Mouse (Mus musculus): ENCODE results near the gene Cdk6. TPM values are rescaled to one million over a fixed set of nuclear protein-coding genes. Genes with fewer than 3 reads are reported as not detected.

Gene Cdk6
- polyA plus RNA-seq, 1 experiment from 2014 or later, result 32.4 TPM

GRCm38 (mm10) chr5:3352827-3353226 is 11.5 kb downstream of the Cdk6 start:
- Histone ChIP-seq H3K27me3 (ENCODE audit: insufficient read depth, poor library complexity, severe bottlenecking) (no peaks in the 10 kb centered on the region), H3K4me3 (no peak overlapping the region), H3K36me3 (no peaks in the 10 kb centered on the region), H3K9me3 (no peaks in the 10 kb centered on the region), H3K27ac (no peak overlapping the region), H3K4me1 (no peaks in the 10 kb centered on the region)
- WGBS, result 84% methylated on average over 3 of the region's 3 CpGs
- no peak for DNase-seq (ENCODE audit: low spot score)

GRCm38 (mm10) chr5:3354307-3354706 is 13.0 kb downstream of the Cdk6 start:
- 66% methylated on average over 5 of the region's 5 CpGs for WGBS
- H3K27ac ChIP-seq, result no peak overlapping the region
- no peaks in the 10 kb centered on the region for H3K9me3 ChIP-seq
- H3K4me1 ChIP-seq, result no peaks in the 10 kb centered on the region
- H3K4me3 ChIP-seq, result no peak overlapping the region
- H3K36me3 ChIP-seq, result no peaks in the 10 kb centered on the region
- no peak for DNase-seq (ENCODE audit: low spot score)
- H3K27me3 ChIP-seq (ENCODE audit: insufficient read depth, poor library complexity, severe bottlenecking), result no peaks in the 10 kb centered on the region

- H3K36me3 ChIP-seq, result no peaks in the 10 kb centered on the region
- no peak overlapping the region for H3K4me3 ChIP-seq
- WGBS, result 88% methylated on average over 12 of the region's 12 CpGs
- H3K4me1 ChIP-seq, result peaks cover 3% of the 10 kb centered on the region; the same call in 1 of the 2 replicates
- H3K27me3 ChIP-seq (ENCODE audit: insufficient read depth, poor library complexity, severe bottlenecking), result no peaks in the 10 kb centered on the region
- H3K9me3 ChIP-seq, result no peaks in the 10 kb centered on the region
- no peak overlapping the region for H3K27ac ChIP-seq
- no peak for DNase-seq (ENCODE audit: low spot score)
Measured at GRCm38 (mm10) chr5:3355032-3355536, 13.8 kb downstream of the Cdk6 start.

DNA sequence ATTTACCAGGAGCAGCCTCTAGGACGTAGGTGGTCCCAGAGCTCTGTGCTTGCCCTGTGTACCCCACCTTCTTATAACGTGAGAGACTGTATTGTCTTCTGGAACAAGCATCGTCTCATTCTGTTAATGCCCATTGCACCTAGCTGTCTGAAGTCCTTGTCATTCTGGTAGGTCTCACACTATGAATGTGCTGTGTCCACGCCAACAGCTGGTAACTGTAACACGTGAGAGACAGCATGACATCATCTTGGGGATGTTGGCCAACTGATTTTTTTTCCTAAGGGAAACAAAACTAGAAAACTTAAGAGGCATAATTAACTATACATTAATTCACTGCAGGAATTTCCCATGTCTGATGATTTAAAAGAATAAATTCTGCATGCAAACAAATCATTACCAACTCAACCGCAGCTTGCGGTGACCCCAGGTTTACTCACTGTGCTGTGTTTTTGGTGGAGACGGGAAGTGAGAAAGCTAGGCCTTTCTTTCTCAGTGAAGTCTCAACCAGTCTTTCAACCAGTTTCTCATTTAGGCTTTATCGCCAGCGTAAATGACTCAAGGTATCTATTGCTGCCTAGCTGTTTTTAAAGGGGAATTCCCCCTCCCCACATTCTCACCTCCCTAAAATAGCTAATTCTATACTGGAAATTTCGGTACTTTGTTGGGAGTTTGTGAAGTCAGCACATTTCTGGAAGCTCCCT is 14.4 kb downstream of the Cdk6 start:
- Histone ChIP-seq H3K9me3 (no peaks in the 10 kb centered on the region), H3K4me1 (peaks cover 3% of the 10 kb centered on the region; the same call in 1 of the 2 replicates), H3K27ac (no peak overlapping the region), H3K27me3 (ENCODE audit: insufficient read depth, poor library complexity, severe bottlenecking) (no peaks in the 10 kb centered on the region), H3K36me3 (no peaks in the 10 kb centered on the region), H3K4me3 (no peak overlapping the region)
- DNase-seq (ENCODE audit: low spot score), result no peak
- WGBS, result 80% methylated on average over 11 of the region's 11 CpGs

DNA sequence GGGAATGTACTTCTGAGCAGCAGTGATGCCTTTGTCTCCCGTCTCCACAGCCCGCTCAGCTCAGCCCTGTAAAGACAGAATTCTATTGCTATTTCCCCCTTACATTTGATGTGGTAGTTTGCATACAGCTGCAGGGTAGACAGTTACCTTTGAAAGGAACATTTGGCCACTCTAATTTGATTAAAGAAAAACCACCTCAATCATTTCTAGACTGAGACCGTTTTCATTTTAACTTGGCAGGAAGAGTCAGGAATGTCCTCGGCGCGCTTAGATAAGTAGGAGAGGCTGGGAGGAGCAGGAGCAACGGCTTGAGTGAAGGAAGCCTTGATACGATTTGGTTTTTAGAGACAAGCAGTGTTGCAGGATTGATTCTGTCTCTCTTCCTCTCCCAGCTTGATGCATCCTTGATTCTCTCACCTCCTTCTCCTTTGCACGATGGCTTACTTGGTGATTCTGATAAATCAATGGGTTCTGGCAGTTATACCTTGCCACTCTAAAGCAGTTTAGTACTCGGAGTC is 15.0 kb downstream of the Cdk6 start:
- H3K27me3 ChIP-seq (ENCODE audit: insufficient read depth, poor library complexity, severe bottlenecking), result no peaks in the 10 kb centered on the region
- H3K4me3 ChIP-seq, result no peak overlapping the region
- no peaks in the 10 kb centered on the region for H3K9me3 ChIP-seq
- peaks cover 3% of the 10 kb centered on the region; the same call in 1 of the 2 replicates for H3K4me1 ChIP-seq
- no peak for DNase-seq (ENCODE audit: low spot score)
- H3K27ac ChIP-seq, result no peak overlapping the region
- 66% methylated on average over 10 of the region's 10 CpGs for WGBS
- H3K36me3 ChIP-seq, result no peaks in the 10 kb centered on the region

DNA sequence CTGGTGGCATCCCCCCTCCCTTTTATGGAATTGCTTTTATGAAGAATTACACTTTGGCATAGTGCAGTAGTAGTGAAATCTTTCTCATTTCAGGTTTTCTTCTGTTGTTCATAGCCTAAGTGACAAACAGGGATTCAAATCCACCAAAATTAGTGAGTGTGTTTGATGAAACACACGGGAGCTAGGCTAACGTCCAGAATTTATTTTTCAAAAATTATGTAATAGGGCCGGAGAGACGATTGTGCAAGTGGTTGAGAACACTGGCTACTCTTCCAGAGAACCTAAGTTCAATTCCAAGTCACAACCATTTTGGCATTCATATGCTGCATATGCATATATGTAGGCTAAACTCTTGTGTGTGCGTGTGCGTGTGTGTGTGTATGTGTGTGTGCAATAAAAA is 16.2 kb downstream of the Cdk6 start:
- H3K27ac ChIP-seq, result no peak overlapping the region
- H3K36me3 ChIP-seq, result no peaks in the 10 kb centered on the region
- DNase-seq (ENCODE audit: low spot score), result no peak
- H3K4me3 ChIP-seq, result no peak overlapping the region
- H3K4me1 ChIP-seq, result peaks cover 3% of the 10 kb centered on the region; the same call in 1 of the 2 replicates
- WGBS, result 91% methylated on average over 6 of the region's 6 CpGs
- no peaks in the 10 kb centered on the region for H3K27me3 ChIP-seq (ENCODE audit: insufficient read depth, poor library complexity, severe bottlenecking)
- no peaks in the 10 kb centered on the region for H3K9me3 ChIP-seq

DNA sequence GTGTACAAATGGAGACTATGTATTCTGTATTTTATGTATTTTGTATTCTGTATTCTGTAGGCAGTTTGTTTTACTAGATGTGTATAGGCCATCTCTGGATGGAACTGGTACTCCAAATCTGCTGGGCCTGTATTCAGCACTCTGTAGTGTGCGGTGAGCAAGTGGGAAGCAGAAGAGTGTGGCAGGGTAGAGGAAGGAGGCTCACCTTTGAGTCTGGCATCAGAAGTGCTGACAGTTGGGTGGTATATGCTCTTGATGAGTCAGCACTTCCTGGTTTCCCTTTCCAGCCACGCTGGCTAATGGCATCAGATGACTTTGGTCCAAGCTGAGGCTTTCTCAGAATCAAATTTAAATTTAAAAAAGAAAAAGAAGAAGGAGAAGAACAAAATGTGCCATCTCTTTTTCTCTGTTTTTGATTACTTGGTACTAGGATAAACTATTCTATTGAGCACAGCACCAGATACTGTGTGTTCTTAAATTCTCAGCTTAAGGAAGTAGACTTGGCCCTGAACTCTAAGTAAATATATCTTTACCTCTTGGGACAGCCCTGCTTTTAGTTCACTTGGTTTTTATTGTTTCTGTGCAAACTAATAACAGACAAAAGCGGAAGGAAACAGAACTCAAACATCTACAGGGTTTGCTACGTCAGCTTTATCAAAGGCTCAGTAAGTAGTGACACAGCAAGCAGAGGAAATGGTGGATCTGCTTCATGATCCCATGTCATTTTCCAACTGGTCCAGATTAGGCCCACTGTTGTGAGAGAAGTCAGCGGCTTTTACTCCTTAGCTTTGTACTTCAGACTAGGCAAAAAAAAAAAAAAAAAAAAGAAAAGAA is 17.6 kb downstream of the Cdk6 start:
- Histone ChIP-seq H3K4me3 (no peak overlapping the region), H3K27me3 (ENCODE audit: insufficient read depth, poor library complexity, severe bottlenecking) (no peaks in the 10 kb centered on the region), H3K36me3 (no peaks in the 10 kb centered on the region), H3K27ac (no peak overlapping the region), H3K9me3 (no peaks in the 10 kb centered on the region), H3K4me1 (peaks cover 12% of the 10 kb centered on the region)
- 73% methylated on average over 5 of the region's 5 CpGs for WGBS
- DNase-seq (ENCODE audit: low spot score), result no peak

GRCm38 (mm10) chr5:3359914-3360313 is 18.6 kb downstream of the Cdk6 start:
- H3K36me3 ChIP-seq, result no peaks in the 10 kb centered on the region
- WGBS, result 70% methylated on average over 7 of the region's 7 CpGs

DNA sequence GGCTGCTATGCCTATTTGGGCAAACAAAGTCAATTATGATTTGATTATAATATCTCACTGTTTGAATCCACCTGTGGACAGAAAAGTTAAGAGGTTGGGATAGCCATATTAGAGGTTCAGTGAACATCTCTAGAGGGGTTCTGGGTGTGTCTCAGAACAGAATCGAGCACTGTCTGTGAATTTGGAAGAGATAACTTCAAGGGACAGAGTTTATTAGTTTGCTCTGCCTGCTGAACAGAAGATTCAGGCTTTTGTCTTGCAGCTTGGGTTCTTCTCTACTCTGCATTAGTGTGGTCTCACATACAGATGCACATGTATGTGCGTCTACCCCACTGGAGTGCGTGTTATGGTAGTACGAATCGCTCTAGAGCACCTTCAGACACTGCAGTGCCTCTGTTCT is 20.0 kb downstream of the Cdk6 start:
- 92% methylated on average over 5 of the region's 5 CpGs for WGBS
- Histone ChIP-seq H3K36me3 (no peaks in the 10 kb centered on the region), H3K4me3 (no peak overlapping the region), H3K27ac (no peak overlapping the region), H3K27me3 (ENCODE audit: insufficient read depth, poor library complexity, severe bottlenecking) (no peaks in the 10 kb centered on the region), H3K9me3 (no peaks in the 10 kb centered on the region), H3K4me1 (peaks cover 12% of the 10 kb centered on the region)
- DNase-seq (ENCODE audit: low spot score), result no peak

More at GRCm38 (mm10) chr5:3359914-3360313, 18.6 kb downstream of the Cdk6 start:
- Histone ChIP-seq H3K9me3 (no peaks in the 10 kb centered on the region), H3K4me3 (no peak overlapping the region), H3K27me3 (ENCODE audit: insufficient read depth, poor library complexity, severe bottlenecking) (no peaks in the 10 kb centered on the region), H3K27ac (no peak overlapping the region), H3K4me1 (peaks cover 12% of the 10 kb centered on the region)
- no peak for DNase-seq (ENCODE audit: low spot score)

GRCm38 (mm10) chr5:3362111-3362510 is 20.8 kb downstream of the Cdk6 start:
- H3K27ac ChIP-seq, result no peak overlapping the region
- peaks cover 12% of the 10 kb centered on the region for H3K4me1 ChIP-seq
- no peak overlapping the region for H3K4me3 ChIP-seq
- 82% methylated on average over 8 of the region's 8 CpGs for WGBS
- H3K27me3 ChIP-seq (ENCODE audit: insufficient read depth, poor library complexity, severe bottlenecking), result no peaks in the 10 kb centered on the region
- no peak for DNase-seq (ENCODE audit: low spot score)
- H3K36me3 ChIP-seq, result no peaks in the 10 kb centered on the region
- no peaks in the 10 kb centered on the region for H3K9me3 ChIP-seq

GRCm38 (mm10) chr5:3363036-3363983 is 22.0 kb downstream of the Cdk6 start:
- 77% methylated on average over 15 of the region's 15 CpGs for WGBS
- peaks cover 12% of the 10 kb centered on the region for H3K4me1 ChIP-seq
- no peaks in the 10 kb centered on the region for H3K9me3 ChIP-seq
- H3K27ac ChIP-seq, result peak overlapping the region; percentile 16; the same call in 1 of the 2 replicates
- H3K36me3 ChIP-seq, result no peaks in the 10 kb centered on the region
- no peaks in the 10 kb centered on the region for H3K27me3 ChIP-seq (ENCODE audit: insufficient read depth, poor library complexity, severe bottlenecking)
- no peak overlapping the region for H3K4me3 ChIP-seq
- no peak for DNase-seq (ENCODE audit: low spot score)

- no peak overlapping the region for H3K4me3 ChIP-seq
- H3K36me3 ChIP-seq, result no peaks in the 10 kb centered on the region
- no peaks in the 10 kb centered on the region for H3K9me3 ChIP-seq
- no peak for DNase-seq (ENCODE audit: low spot score)
- no peak overlapping the region for H3K27ac ChIP-seq
- peaks cover 9% of the 10 kb centered on the region for H3K4me1 ChIP-seq
- 93% methylated on average over 4 of the region's 4 CpGs for WGBS
- H3K27me3 ChIP-seq (ENCODE audit: insufficient read depth, poor library complexity, severe bottlenecking), result no peaks in the 10 kb centered on the region
Measured at GRCm38 (mm10) chr5:3367045-3367444, 25.8 kb downstream of the Cdk6 start.

Data from heart, embryonic 10.5 days (tissue).